Mouse (Mus musculus) G1E (cell line): ENCODE measurements around the gene Prnp. TPM values are rescaled to one million over a fixed set of nuclear protein-coding genes. Genes with fewer than 3 reads are reported as not detected.
A peak's percentile ranks its signal among the peaks of the same experiment; 100 is the strongest.

ENCODE experiments used
- ATAC-seq: 2 replicates; pipeline ENCODE4 v1.8.0; 2016; ENCODE audit warnings: mild to moderate bottlenecking; ENCODE audit not compliant: insufficient number of reproducible peaks, poor library complexity, low FRiP score, severe bottlenecking; ENCODE audit errors: extremely low read depth
- DNase-seq: peaks from one replicate; pipeline ENCODE4 v3.0.0; 2012; ENCODE audit warnings: low spot score
- H3K27me3 ChIP-seq: 2 replicates; pipeline ENCODE4 v1.6.1; 2012; ENCODE audit warnings: mild to moderate bottlenecking, low read length, inconsistent platforms; ENCODE audit not compliant: insufficient read depth
- H3K36me3 ChIP-seq: replicated peaks from 2 replicates; pipeline ENCODE3; 2012; ENCODE audit warnings: mild to moderate bottlenecking, inconsistent platforms
- H3K4me1 ChIP-seq: 2 replicates; pipeline ENCODE4 v1.6.1; 2012; ENCODE audit warnings: low read depth, low read length, inconsistent platforms, mixed read lengths; ENCODE audit not compliant: insufficient read depth
- H3K4me3 ChIP-seq: 2 replicates; pipeline ENCODE4 v1.5.1; 2012; ENCODE audit warnings: low read depth, mild to moderate bottlenecking, inconsistent platforms, low read length, moderate library complexity, mixed read lengths
- H3K9me3 ChIP-seq: replicated peaks from 2 replicates; pipeline ENCODE4 v1.6.1; 2012; ENCODE audit warnings: inconsistent platforms
- CTCF ChIP-seq: IDR thresholded peaks from 2 replicates; pipeline ENCODE4 v1.5.1; 2012; ENCODE audit warnings: low read depth, low read length, inconsistent platforms, mixed read lengths
- GATA1 ChIP-seq: IDR thresholded peaks from 2 replicates; pipeline ENCODE4 v1.6.1; 2012; ENCODE audit warnings: borderline replicate concordance, low read length, inconsistent platforms, mixed read lengths
- GATA2 ChIP-seq: IDR thresholded peaks from 2 replicates; pipeline ENCODE4 v1.6.1; 2012; ENCODE audit warnings: low read depth, low read length, inconsistent platforms, borderline replicate concordance
- POLR2AphosphoS5 ChIP-seq: IDR thresholded peaks from 2 replicates; pipeline ENCODE4 v1.6.1; 2012; ENCODE audit warnings: low read depth, low read length, inconsistent platforms; ENCODE audit not compliant: insufficient replicate concordance
- TAL1 ChIP-seq: conservative IDR thresholded peaks from 2 replicates; pipeline ENCODE4 v1.6.1; 2012; ENCODE audit warnings: low read depth, low read length, inconsistent platforms, mixed read lengths
- polyA plus RNA-seq: library from polyadenylated mRNA; stranded (reverse); fragments of >175 nt; gene quantifications from 2 replicates; pipeline ENCODE4 v1.2.3, GENCODE M21; 2012
- total RNA-seq, 2 experiments: library from RNA; stranded (forward) in 1 of 2; stranded (reverse) in 1 of 2; fragments of 200-1000 nt in 1 of 2; fragments of >200 nt in 1 of 2; fragmentation: Nextera tagmentation in 1 of 2; gene quantifications; 2 replicates each; pipeline ENCODE4 v1.2.3; 2014 to 2017

The Prnp gene
- total and polyA plus RNA-seq, 3 experiments: 153 to 977 (median 399) TPM

DNA sequence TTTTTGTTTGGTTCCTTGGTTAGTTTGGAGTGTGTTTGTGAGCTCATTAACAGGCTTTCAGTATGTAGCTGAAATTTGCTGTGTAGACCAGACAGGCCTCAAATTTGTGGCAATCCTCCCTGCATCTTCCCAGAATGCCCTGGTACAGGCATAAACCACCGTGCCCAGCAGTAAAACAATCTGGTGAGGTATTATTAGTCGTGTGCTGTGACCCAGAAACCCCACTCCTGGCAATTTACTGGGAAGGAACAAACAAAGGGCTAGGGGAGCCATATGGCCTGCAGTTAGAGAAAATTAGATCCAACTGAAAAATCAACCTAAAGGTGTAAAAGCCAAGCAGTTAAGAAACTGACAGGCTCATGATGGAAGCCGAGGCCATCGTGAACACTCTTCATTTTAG is 1.6 kb downstream of the Prnp start:
- H3K36me3 ChIP-seq: peaks cover 32% of the 10 kb centered on the region
- peak overlapping the region; percentile 98 for H3K4me3 ChIP-seq
- no peaks in the 10 kb centered on the region for H3K27me3 ChIP-seq
- TF ChIP-seq TAL1: no peak
- no peak for TF ChIP-seq CTCF
- ATAC-seq (no peak), DNase-seq (no peak)
- no peaks in the 10 kb centered on the region for H3K9me3 ChIP-seq
- peaks cover 68% of the 10 kb centered on the region for H3K4me1 ChIP-seq

DNA sequence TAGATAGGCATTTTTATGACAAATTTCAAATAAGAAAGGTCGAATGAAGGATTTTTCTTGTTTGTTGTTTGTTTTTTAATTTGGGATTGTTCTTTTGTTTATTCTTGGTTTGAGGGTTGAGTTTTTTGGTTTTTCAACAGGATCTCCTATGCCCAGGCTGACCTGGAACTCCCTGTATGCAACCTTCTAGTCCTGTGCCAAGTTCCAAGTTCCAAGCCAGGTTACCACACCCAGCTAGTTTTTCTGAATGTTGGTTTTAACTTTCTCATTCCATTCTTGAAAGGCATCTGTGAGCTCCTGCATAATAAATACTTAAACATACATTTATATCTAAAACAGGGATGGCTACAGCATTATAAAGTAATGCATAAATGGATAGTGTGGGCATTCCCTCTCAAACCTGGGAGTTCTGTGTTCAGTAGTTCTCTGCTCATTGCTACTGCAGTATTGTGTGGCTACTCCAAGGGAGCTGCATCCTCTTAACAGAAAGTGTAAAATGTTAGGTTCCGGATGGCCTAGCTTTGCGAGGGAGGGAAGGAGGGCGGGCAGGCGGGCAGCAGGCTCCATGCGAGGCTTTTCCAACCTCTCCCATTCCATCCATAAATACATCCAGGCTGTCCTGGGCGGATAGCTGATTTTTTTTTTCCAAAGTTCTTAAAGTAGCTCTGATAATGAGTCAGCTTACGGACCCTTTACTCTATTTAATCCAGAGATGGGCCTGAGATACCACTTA is 3.0 kb downstream of the Prnp start:
- Histone ChIP-seq H3K27me3 (no peaks in the 10 kb centered on the region), H3K36me3 (peaks cover 42% of the 10 kb centered on the region), H3K4me1 (peaks cover 69% of the 10 kb centered on the region), H3K4me3 (peak overlapping the region; percentile 98), H3K9me3 (peaks cover 3% of the 10 kb centered on the region)
- DNase-seq (no peak), ATAC-seq (no peak)
- TF ChIP-seq TAL1: no peak
- TF ChIP-seq POLR2AphosphoS5: no peak
- TF ChIP-seq GATA1: no peak
- TF ChIP-seq CTCF: no peak
- TF ChIP-seq GATA2: no peak

DNA sequence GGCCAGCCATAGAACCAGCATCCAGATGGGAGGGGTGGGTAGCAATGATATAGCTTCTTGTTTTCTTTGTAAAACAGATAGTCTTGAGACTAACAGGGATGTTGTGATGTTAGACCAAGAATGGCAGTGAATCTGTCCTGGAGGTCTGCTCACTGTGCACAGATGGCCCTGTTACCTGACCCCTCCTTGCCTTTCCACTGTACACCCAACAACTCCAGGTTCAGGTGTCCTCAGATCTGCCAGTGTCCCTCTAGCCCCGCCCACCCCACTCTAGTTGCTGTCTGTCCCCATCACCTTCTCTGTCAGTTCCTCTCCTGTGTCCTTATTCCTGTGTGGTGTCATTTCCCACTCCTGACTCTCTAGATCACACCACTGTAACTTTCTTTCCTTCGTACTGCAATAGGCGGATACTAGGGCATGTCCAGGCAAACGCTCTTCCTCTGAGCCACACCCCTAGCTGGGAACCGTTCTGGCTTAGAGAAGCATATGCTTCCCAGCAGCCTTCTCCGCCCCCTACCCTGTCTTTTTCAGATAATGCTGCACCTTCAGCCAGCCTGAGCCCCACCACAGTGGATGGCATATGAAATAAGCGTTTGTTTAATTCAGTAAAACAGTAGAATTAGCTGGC is 22.7 kb downstream of the Prnp start:
- Histone ChIP-seq H3K9me3 (no peaks in the 10 kb centered on the region), H3K4me3 (peak overlapping the region; percentile 23; the same call in 1 of the 2 replicates), H3K27me3 (no peaks in the 10 kb centered on the region), H3K4me1 (peaks cover 62% of the 10 kb centered on the region), H3K36me3 (peaks cover 61% of the 10 kb centered on the region)
- peak; percentile 59 for ATAC-seq
- TF ChIP-seq TAL1 (no peak), GATA1 (no peak), POLR2AphosphoS5 (no peak), CTCF (no peak), GATA2 (no peak)
- DNase-seq: no peak

DNA sequence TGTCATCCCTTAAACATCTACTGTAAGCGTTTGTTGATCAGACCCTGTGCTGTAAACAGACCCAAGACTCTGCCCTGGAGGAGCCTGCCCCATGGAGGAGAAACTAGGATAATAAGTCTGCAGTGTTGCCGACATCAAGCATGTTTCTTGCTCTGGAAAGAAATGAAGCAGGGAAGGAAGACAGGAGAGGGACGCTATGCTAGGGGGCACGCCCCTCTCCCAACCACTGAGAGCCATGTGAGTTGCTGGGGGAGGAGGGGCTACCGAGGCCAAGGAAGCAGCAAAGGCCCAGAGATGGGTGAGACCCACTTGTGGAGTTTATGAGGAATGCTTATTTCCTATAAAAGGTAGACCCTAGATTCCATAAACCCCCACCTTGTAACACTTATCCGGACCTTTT is 23.3 kb downstream of the Prnp start:
- ATAC-seq (no peak), DNase-seq (no peak)
- H3K4me1 ChIP-seq: peaks cover 65% of the 10 kb centered on the region
- no peak overlapping the region for H3K4me3 ChIP-seq
- no peaks in the 10 kb centered on the region for H3K27me3 ChIP-seq
- H3K9me3 ChIP-seq: no peaks in the 10 kb centered on the region
- H3K36me3 ChIP-seq: peaks cover 66% of the 10 kb centered on the region
- TF ChIP-seq GATA2 (no peak), TAL1 (no peak), CTCF (no peak), GATA1 (no peak), POLR2AphosphoS5 (no peak)

DNA sequence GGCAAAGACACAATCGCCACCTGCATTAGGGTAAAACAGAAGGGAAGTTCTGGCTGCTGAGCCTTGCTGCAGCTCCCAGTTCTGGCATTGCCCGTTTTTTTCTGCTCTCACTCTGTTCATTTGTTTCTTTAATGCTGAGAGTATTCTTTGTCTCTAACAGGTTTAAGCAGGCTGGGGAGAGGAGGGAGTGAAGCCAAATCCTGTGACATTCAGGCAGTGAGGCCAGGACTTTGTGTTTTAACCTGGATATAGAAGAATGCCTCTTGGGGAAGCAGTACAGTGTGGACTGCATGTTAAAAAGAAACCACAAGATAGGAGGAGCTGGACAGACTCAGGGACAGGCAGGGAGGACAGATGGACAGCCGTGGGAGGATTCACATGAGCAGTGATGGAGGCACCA is 23.9 kb downstream of the Prnp start:
- H3K4me1 ChIP-seq: peaks cover 68% of the 10 kb centered on the region
- no peak overlapping the region for H3K4me3 ChIP-seq
- H3K9me3 ChIP-seq: no peaks in the 10 kb centered on the region
- H3K36me3 ChIP-seq: peaks cover 72% of the 10 kb centered on the region
- ATAC-seq (no peak), DNase-seq (no peak)
- TF ChIP-seq CTCF (no peak), GATA2 (no peak), TAL1 (no peak), GATA1 (no peak)
- no peaks in the 10 kb centered on the region for H3K27me3 ChIP-seq

DNA sequence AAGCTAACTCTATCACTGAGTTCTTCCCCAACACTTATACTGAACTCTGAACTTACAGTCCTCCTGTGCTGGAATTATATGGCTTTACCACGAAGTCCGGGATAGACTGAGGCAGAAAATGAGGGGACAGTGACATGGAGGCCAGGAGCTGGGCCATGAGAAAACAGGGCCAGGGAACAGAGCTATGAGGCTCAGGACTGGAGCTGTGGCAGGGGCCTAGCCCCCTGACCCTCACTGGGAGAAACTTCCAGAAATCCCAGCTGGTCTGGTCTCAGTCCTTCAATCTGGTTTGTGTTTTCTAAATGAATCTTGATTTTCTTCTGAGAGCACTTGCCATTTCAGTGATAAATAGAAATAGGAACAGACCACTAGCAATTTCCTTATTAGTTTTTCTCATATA is 24.5 kb downstream of the Prnp start:
- no peak for DNase-seq
- Histone ChIP-seq H3K9me3 (no peaks in the 10 kb centered on the region), H3K27me3 (no peaks in the 10 kb centered on the region), H3K36me3 (peaks cover 79% of the 10 kb centered on the region), H3K4me3 (no peak overlapping the region), H3K4me1 (peaks cover 72% of the 10 kb centered on the region)
- no peak for ATAC-seq
- TF ChIP-seq GATA2: no peak
- TF ChIP-seq GATA1: no peak
- TF ChIP-seq TAL1: no peak
- no peak for TF ChIP-seq POLR2AphosphoS5
- TF ChIP-seq CTCF: no peak
